Mouse (Mus musculus): ENCODE data around the gene Pard6a.

The Pard6a gene

DNA sequence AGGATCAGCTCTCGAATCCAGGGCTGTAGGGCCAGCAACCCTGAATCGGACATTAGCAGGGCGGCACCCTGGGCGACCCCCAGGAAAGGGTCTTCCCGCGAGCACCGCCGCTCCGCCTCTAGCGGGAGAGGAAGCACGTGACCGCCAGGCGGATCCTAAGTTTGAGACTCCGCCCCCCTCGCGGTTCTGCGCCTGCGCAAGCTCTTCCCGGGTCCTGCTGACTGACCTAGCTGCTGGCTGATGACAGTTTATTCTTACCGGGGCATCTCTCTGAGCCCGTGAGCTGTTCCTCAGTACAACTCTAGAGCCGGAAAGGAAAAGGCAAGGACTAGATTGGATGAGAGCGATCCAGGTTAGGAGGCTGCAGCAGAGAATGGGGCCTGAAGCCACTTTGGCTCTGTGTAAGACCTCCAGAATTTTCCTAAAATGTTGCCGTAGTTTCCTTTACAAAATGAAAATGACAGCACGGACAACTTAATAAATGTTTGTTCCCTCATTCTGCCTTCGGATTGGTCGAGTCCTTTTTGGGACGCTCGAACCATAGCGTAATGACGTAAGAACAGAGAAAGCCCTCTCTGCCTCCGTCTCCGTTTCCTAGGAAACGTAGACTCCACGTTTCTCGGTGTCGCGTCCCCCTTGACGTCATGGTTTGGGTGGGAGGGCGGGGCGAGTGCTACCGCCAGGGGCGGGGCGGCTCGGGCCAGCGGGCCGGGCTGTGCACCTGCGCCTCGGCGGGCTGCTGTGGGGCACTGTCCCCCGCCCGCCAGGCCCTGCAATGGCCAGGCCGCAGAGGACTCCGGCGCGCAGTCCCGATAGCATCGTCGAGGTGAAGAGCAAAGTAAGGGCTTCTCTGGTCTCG is at the start of gene Pard6a, which contains the start of gene Acd:
Gene Pard6a (plus strand): TSS at position 183 of the 859 bp plus-strand sequence.
Gene Acd (minus strand): TSS at position 137 of the 859 bp plus-strand sequence.
- DNase-seq, result peak; percentile 95 to 97

- DNase-seq, result no peak
These were observed 43.3 kb upstream of the Pard6a start for GRCm38 (mm10) chr8:105657641-105658040.

DNA sequence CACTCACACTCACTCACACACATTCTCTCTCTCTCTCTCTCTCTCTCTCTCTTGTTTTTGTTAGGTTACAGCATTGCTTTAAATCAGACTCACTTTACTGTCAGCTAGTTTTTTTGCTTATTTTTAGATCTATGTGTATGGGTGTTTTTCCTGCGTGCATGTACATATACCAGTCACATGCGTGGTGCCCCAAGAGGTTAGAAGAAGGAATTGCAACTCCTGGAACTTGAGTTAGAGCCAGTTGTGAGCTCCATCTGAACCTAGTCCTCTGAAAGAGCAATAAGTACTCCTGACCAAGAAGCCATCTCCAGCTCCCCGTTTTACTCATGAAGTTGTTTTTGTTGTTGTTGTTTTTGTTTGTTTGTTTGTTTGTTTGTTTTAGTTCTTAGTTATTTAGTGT is 39.8 kb upstream of the Pard6a start:
- DNase-seq, result peak; percentile 28 to 42

DNA sequence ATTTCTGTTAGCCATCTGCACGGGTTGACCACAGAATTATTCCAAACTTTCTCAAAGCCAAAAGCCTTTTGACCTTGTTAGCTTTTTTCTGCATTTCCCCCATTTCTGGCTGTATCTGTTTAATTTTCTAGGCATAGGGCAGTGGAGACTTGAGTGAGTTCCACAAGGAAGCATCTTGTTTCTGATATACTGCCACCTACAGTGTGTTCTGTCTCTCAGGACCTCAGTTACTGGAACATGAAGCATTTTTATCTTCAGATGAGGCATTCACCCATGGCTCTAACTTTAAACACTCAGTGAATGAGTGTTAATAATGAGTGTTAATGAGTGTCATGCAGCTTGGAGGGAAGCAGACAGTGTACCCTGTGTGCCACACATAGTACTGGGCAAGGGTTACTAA is 23.1 kb upstream of the Pard6a start:
- no peak for DNase-seq

- DNase-seq, result no peak
These were observed 15.6 kb upstream of the Pard6a start for GRCm38 (mm10) chr8:105685325-105685724.

DNA sequence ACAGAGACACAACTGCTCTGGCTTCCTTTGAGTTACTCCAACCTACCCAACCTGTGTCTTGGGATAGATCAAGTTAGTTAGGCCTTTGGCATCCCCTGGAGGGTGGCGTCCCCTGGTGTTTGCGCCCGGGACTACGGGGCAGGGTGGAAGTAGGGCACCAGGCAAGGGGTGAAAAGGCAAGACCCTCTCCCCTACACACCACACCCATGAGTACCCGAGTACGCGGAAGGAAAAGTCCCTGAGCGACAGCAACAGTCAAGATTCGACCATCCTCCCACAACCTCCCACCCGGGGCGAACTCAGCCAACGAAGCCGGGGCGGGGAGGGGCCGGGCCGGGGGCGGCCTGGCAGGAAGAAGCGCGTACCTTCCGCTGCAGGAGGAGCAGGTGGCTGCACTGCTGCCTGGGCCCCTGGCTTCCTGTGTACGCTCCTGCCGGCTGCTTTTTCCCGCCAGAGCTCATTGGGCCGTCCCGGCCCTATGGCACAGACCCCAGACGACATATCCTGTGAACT is 15.1 kb upstream of the Pard6a start, which contains the start of gene Carmil2:
Gene Carmil2 (plus strand): TSS at position 479 of the 513 bp plus-strand sequence.
- peak; percentile 56 to 87 for DNase-seq

DNA sequence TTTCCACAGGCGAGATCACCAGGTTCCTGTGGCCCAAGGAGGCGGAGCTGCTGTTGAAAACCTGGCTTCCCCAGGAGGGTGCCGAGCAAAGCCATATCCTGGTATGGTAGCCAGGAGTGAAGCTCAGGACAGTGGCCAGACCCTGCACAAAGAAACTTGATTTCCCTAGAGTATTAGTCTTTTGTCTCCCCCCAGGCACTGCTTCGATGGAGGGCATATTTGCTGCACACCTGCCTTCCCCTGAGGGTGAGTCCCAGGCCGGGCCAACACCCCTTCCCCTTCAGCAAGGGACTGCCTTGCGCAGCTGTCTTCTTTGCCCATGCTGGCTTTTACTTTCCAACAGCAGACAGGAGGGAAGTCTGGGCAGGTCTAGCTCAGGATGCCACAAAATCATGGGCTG is 14.4 kb upstream of the Pard6a start:
- DNase-seq, result no peak

- DNase-seq, result no peak
These were observed 13.4 kb upstream of the Pard6a start for GRCm38 (mm10) chr8:105687512-105687911.

- no peak for DNase-seq
These were observed 12.7 kb upstream of the Pard6a start for GRCm38 (mm10) chr8:105688242-105688752.

DNA sequence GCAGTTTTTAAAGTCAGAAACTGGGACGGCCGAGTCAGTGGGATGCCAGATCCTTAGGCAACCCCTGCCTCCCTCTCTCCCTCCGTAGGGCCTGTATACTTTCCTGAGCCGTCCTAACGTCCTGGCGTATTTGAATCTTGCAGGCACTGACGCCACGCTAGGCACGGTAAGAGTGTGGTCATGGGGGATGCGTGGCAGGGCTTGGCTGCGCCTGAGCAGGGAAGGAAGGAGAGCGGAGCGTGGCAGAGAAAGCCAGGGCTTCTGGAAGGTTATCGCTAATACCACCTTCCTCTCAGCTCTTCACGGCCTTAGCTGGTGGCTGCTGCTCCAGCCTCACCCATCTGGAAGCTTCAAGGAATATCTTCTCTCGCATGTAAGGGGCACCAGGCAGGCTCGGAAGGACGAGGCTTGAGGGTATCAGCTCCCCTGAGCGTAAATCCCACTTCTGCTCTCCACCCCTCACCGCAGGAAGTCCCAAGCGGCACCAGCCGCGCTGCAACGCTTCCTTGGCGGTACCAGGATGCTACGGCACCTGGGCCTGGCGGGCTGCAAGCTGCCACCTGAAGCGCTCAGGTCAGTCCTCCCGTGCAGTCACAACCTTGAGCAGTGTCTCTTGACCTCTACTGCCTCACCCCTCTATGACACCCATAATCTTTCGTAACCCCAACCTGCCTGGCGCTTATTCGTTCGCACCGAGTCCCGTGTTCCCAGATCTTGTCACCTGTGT is 11.5 kb upstream of the Pard6a start:
- no peak for DNase-seq

GRCm38 (mm10) chr8:105689983-105690360 is 11.0 kb upstream of the Pard6a start:
- DNase-seq, result no peak

- DNase-seq, result no peak
These were observed 10.0 kb upstream of the Pard6a start for GRCm38 (mm10) chr8:105690978-105691377.

DNA sequence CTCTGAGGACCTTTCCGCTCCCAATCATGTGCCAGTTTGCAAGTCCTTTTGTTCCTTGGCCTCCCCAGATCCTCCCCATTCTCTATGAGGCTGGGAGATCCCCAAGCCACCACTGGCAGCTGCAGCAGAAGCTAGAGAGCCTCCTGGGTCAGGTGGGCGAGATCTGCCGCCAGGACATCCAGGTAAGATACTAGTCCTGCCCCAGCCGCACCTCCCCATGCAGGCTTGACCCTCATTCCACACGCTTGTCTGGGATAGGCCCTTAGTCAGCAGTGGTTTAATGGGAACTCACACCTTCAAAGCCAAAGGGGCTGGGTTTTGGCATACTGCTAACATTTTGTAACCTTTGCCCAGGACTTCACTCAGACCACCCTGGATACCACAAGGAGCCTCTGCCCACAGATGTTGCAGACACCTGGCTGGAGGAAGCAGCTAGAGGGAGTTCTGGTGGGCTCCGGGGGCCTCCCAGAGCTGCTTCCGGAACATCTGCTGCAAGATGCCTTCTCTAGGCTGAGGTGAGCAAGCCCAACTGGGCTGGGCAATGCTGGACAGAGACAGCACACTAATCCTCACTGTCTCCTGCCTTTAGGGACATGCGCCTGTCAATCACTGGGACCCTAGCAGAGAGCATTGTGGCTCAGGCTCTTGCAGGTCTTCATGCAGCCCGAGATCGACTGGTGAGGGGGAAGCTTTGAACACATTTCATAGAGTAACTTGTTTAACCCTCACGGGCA is 8.3 kb upstream of the Pard6a start:
- no peak for DNase-seq

- peak; percentile 63 to 87 for DNase-seq
These were observed 7.3 kb upstream of the Pard6a start for GRCm38 (mm10) chr8:105693648-105694047.

GRCm38 (mm10) chr8:105694051-105694799 is 6.7 kb upstream of the Pard6a start:
- peak in 1 of 2 experiments; percentile 27 for DNase-seq

DNA sequence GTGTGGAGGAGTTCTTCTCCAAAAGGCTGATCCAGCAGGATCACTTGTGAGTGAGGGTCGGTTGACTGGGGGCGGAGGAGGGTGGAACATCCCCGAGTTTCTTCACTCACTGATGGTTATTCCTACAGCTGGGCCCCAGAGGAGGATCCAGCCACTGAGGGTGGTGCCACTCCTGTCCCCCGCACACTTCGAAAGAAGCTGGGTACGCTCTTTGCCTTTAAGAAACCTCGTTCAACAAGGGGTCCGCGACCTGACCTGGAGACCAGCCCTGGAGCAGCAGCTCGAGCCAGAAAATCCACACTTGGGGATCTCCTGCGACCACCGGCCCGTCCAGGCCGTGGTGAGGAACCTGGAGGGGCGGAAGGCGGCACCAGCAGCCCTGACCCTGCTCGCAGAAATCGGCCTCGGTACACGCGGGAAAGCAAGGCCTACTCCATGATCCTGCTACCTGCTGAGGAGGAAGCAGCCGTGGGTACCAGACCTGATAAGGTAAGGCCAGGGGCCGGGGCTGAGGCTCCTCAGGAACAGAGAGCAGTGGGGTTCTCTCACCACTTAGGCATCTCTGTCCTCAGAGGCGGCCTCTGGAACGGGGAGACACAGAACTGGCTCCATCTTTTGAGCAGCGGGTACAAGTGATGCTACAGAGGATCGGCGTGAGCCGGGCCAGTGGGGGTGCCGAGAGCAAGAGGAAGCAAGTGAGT is 5.7 kb upstream of the Pard6a start:
- DNase-seq, result no peak

DNA sequence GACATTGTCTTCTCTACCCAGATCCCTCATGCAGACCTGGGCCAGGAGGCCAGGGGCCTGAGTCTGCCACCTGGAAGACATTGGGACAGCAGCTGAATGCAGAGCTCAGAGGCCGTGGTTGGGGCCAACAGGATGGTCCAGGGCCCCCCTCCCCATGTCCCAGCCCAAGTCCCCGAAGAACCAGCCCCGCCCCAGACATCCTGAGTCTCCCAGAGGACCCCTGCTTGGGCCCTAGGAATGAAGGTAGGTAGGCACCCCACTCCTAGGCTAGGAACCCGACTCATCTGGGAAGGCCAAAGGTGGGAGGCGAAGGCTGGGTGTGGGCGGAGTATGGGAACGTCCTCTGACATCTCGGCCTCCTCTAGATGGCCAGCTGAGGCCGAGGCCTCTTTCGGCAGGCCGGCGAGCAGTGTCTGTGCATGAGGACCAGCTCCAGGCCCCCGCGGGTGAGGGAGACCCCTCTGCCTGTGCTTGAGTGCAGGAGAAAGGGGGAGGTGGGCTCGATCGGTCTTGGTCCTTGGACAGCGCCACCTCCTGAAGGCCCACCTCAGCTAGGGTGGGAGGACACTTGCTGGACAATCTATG is 3.7 kb upstream of the Pard6a start:
- no peak for DNase-seq

- DNase-seq, result no peak
These were observed 2.2 kb upstream of the Pard6a start for GRCm38 (mm10) chr8:105698734-105699133.

DNA sequence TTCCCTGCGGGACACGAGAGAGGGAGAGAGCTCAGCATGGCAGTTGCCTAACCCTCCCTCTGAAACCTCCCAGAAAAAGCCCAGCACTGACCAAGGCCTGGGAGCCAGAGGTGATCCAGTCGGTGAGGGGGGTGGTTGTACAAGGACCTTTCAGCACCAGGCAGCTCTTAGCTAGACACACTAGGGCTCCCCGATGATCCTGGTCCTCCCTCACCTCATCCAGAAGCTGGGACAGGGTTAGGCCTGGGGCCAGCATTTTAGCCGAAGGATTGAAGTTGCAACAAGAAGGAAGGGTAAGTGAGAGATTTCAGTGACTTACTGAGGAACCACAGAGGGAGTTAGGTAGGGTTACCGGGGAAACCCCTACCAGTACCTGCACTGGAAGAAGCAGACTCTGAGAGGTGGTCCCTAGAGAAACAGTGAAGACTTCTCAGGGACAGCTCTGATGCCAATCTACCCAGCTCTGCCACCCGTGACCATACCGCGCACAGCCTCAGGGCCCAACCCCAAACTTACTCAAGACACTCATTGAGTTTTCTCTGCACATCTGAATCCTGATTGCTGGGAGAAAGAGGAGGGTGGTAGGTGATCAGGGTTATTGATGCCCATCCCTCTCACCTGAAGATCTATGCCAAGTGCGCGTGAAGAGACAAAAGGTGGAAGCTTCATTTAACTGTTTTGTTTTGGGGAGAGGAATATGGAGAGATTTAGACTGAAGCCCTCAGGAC is 1.3 kb upstream of the Pard6a start:
- DNase-seq, result no peak

DNA sequence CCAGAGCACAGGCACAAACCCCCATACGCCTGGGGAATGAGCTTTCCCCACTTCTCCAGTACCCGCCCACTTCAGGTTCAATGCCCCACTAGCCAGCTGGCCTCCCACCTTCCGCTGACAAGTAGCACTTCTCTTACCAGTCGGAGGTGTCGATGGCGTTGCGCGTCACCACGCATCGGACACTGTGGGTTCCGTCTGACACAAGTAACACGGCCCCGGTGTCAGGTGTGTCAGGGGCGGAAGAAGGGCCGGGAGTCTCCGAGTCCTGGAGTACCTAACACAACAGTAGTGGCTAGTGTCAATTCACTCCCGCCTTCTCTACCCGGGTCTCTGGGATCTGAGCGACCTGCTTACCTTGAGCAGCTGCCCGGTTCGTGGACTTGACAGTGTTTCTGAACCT is 382 bp upstream of the Pard6a start:
- peak; percentile 67 to 75 for DNase-seq
